Mouse (Mus musculus): Measurements from ENCODE around the gene Egfl7.

- TF ChIP-seq MAX (IDR thresholded peaks at IDR 0.05), result no peak
- no peak for TF ChIP-seq CTCF (IDR thresholded peaks at IDR 0.05; ENCODE audit: control insufficient read depth, insufficient read depth, insufficient read length)
- TF ChIP-seq MYOG (IDR thresholded peaks at IDR 0.05; ENCODE audit: control insufficient read depth, extremely low read depth, insufficient read length), result no peak
- no peak for TF ChIP-seq FOSL1 (IDR thresholded peaks at IDR 0.05; ENCODE audit: insufficient read depth, low read length, poor library complexity, severe bottlenecking)
- no peak for TF ChIP-seq USF1 (IDR thresholded peaks at IDR 0.05; ENCODE audit: low read depth)
These were observed 29.0 kb downstream of the Egfl7 start for GRCm38 (mm10) chr2:26608781-26609180.

Measured in C2C12 (cell line).